Mouse (Mus musculus) forebrain, postnatal 0 days (tissue): ENCODE data around the gene Tmem110. TPM values are rescaled to one million over a fixed set of nuclear protein-coding genes. Genes with fewer than 3 reads are reported as not detected.
A peak's percentile ranks its signal among the peaks of the same experiment; 100 is the strongest.

Experiments
- ATAC-seq: fragments of 200-750 bp; cut with Nextera tagmentation; 2 replicates; pipeline ENCODE4 v1.8.0; 2017; ENCODE audit warnings: mild to moderate bottlenecking, moderate library complexity
- DNase-seq: peaks from one replicate; pipeline ENCODE4 v3.0.0-alpha.2; 2015
- H3K27ac ChIP-seq: fragments of 300-500 bp; sonication (generic); 2 replicates; pipeline ENCODE4 v1.5.1; 2014; ENCODE audit warnings: low read depth, mild to moderate bottlenecking, antibody characterized with exemption, low read length, moderate library complexity, mixed read lengths
- H3K27me3 ChIP-seq: fragments of 300-500 bp; sonication (generic); 2 replicates; pipeline ENCODE4 v1.6.1; 2014; ENCODE audit warnings: mild to moderate bottlenecking, low read length, mixed read lengths; ENCODE audit not compliant: insufficient read depth
- H3K36me3 ChIP-seq: fragments of 300-500 bp; sonication (generic); 2 replicates; pipeline ENCODE4 v1.6.1; 2014; ENCODE audit warnings: mild to moderate bottlenecking, moderate library complexity; ENCODE audit not compliant: insufficient read depth
- H3K4me1 ChIP-seq: fragments of 300-500 bp; sonication (generic); 2 replicates; pipeline ENCODE4 v1.6.1; 2014; ENCODE audit warnings: antibody characterized with exemption; ENCODE audit not compliant: insufficient read depth
- H3K4me2 ChIP-seq: fragments of 300-500 bp; sonication (generic); 2 replicates; pipeline ENCODE4 v1.6.1; 2014; ENCODE audit warnings: low read depth, mild to moderate bottlenecking, moderate library complexity
- H3K4me3 ChIP-seq: fragments of 300-500 bp; sonication (generic); 2 replicates; pipeline ENCODE4 v1.5.1; 2014; ENCODE audit warnings: low read depth, low read length, mixed read lengths
- H3K9ac ChIP-seq: fragments of 300-500 bp; sonication (generic); 2 replicates; pipeline ENCODE4 v1.6.1; 2014; ENCODE audit warnings: mild to moderate bottlenecking
- H3K9me3 ChIP-seq: fragments of 300-500 bp; sonication (generic); 2 replicates; pipeline ENCODE4 v1.6.1; 2016; ENCODE audit warnings: low read length
- CTCF ChIP-seq: sonication (generic); IDR thresholded peaks from 2 replicates; pipeline ENCODE4 v1.5.1; 2016; ENCODE audit warnings: antibody characterized with exemption, control low read depth, low read depth
- WGBS: fragments of 180-500 bp; shearing (Covaris S2); extraction: QIAGEN DNeasy Blood & Tissue Kit; methylation state at CpG from one replicate; pipeline ENCODE4 v1.1.7; 2014; 5-methylcytosine and 5-hydroxymethylcytosine counted together
- polyA plus RNA-seq: library from polyadenylated mRNA; unstranded; fragments of >200 nt; fragmentation: Nextera tagmentation; extraction: Ambion mirVana; gene quantifications from 2 replicates; pipeline ENCODE4 v1.2.1, GENCODE M21; 2015
- total RNA-seq: library from RNA; depleted of rRNA; stranded (reverse); fragments of >200 nt; gene quantifications from 2 replicates; pipeline ENCODE4 v1.2.3, GENCODE M21; 2014

Tmem110 gene
- total and polyA plus RNA-seq, 2 experiments from 2014 or later, result 12.0 to 19.0 TPM

DNA sequence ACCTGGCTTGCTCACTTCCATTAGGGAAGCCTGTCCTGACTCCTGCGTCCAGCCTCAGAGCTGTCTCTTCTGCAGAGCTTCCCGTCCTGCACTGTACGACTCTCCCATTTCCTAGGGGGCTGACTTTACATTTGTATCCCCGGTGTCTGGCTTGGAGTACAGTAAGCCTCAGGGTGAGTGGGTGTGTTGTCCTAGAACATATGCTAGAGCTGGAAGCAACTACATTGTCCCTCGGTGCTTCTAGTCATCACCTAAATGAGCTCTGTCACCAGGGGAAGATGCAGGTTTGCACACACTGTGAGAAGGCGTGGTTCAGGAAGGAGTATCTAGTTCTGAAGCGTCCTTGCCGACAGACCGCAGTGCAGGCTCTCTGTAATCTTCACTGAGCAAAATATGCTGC, 37.0 kb downstream of the Tmem110 start:
- DNase-seq (no peak), ATAC-seq (no peak)
- no peak overlapping the region for H3K9ac ChIP-seq
- H3K4me2 ChIP-seq, result no peak overlapping the region
- no peaks in the 10 kb centered on the region for H3K4me1 ChIP-seq
- 90% methylated on average over 9 of the region's 9 CpGs for WGBS
- TF ChIP-seq CTCF, result no peak
- H3K4me3 ChIP-seq, result no peak overlapping the region
- no peak overlapping the region for H3K27ac ChIP-seq
- H3K36me3 ChIP-seq, result peaks cover 21% of the 10 kb centered on the region
- no peaks in the 10 kb centered on the region for H3K27me3 ChIP-seq
- no peaks in the 10 kb centered on the region for H3K9me3 ChIP-seq

DNA sequence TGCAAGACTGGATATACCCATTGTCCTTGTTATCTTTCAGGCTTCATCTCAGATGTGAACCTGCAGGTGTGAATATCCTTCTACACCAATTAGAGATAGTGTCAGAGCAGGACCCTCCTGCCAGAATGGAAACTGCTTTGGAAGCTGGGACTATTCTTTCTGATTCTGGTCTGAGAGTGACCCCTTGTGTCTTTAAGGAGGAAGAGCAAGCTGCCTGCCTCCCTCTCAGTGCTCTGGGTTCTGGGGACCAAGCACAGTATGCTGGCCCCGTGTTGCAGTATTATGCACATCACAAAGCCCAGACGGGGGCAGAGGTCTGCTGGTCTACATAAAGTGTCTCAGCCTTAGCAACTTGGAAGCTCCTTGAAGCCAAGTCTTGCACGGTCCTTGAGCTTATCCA, 39.9 kb downstream of the Tmem110 start:
- H3K27ac ChIP-seq, result no peak overlapping the region
- DNase-seq, result peak; percentile 9
- no peaks in the 10 kb centered on the region for H3K9me3 ChIP-seq
- H3K36me3 ChIP-seq, result peaks cover 27% of the 10 kb centered on the region
- H3K4me1 ChIP-seq, result no peaks in the 10 kb centered on the region
- no peak overlapping the region for H3K4me3 ChIP-seq
- no peak overlapping the region for H3K9ac ChIP-seq
- TF ChIP-seq CTCF, result peak; percentile 60
- peak; percentile 38; the same call in 1 of the 2 replicates for ATAC-seq
- H3K27me3 ChIP-seq, result no peaks in the 10 kb centered on the region
- 68% methylated on average over 3 of the region's 3 CpGs for WGBS
- no peak overlapping the region for H3K4me2 ChIP-seq

DNA sequence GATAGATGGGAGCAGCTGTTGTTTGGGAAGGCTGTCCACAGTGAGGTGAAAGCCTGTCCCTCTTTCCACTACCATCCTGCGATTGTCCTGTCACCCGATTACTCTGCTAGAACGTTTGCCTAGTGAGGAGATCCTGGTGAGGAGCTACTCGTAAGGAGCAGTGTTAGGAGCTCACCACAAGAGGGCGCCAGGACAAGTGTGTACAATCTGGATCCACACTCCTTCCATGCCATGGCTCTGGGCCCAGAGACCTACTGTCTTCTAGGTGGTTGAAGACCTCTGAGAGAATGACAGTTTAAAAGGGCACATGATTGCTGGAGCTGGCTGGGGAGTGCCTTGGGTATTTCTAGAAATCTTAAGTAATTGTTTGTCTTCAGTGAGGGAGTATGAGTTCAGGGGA, 41.7 kb downstream of the Tmem110 start:
- peak; percentile 32; the same call in 1 of the 2 replicates for ATAC-seq
- H3K9ac ChIP-seq, result no peak overlapping the region
- no peak overlapping the region for H3K4me2 ChIP-seq
- no peaks in the 10 kb centered on the region for H3K9me3 ChIP-seq
- DNase-seq, result peak; percentile 73
- H3K27ac ChIP-seq, result no peak overlapping the region
- no peak overlapping the region for H3K4me3 ChIP-seq
- H3K36me3 ChIP-seq, result peaks cover 27% of the 10 kb centered on the region
- 29% methylated on average over 5 of the region's 5 CpGs for WGBS
- no peaks in the 10 kb centered on the region for H3K27me3 ChIP-seq
- no peaks in the 10 kb centered on the region for H3K4me1 ChIP-seq
- peak; percentile 91 for TF ChIP-seq CTCF

DNA sequence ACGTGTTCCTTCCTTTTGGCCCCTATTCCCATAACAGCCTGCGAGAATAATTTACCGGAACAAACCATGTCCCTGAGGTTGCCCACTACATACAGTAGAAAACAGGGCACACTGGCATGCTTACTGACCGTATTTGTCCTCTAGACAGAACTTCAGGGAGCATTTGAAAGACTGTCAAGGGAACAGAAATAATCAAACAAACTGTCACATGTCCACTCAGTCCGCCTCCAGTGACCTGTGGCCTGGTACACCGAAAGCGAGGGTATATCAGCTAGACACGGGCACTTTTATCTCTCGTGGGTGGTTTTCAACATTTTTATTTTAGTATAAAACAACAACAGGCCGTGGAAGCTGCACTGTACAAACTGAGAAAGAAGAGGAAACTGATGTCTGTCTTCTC, 43.4 kb downstream of the Tmem110 start:
- Histone ChIP-seq H3K4me1 (no peaks in the 10 kb centered on the region), H3K36me3 (peaks cover 33% of the 10 kb centered on the region), H3K9me3 (no peaks in the 10 kb centered on the region), H3K27ac (no peak overlapping the region), H3K4me2 (no peak overlapping the region), H3K9ac (no peak overlapping the region), H3K27me3 (no peaks in the 10 kb centered on the region), H3K4me3 (no peak overlapping the region)
- ATAC-seq (no peak), DNase-seq (no peak)
- TF ChIP-seq CTCF, result no peak
- 88% methylated on average over 10 of the region's 10 CpGs for WGBS

DNA sequence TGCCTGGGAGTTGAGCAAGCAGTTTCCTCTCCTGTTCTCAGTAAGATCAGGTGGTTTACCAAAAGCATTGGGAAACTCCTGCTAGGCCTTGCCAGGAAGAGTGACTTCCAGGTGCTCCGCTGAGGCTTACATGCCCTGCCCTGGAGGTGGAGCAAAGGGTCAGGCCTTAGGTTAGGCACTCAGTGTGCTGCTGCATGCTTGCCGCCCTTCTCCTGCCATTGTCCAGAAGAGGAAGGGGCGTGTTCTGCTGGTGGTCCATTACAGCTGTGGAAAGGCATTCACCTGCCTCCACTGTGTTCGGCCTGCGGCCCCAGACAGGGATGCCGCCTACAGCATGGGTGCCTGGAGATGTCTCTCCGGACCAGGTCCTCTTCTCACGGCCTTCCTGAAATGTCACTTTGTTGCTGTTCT, 44.0 kb downstream of the Tmem110 start:
- ATAC-seq (no peak), DNase-seq (no peak)
- Histone ChIP-seq H3K36me3 (peaks cover 38% of the 10 kb centered on the region), H3K4me2 (no peak overlapping the region), H3K27ac (no peak overlapping the region), H3K9me3 (no peaks in the 10 kb centered on the region), H3K27me3 (no peaks in the 10 kb centered on the region), H3K4me3 (no peak overlapping the region), H3K9ac (no peak overlapping the region), H3K4me1 (no peaks in the 10 kb centered on the region)
- WGBS, result 86% methylated on average over 8 of the region's 8 CpGs
- no peak for TF ChIP-seq CTCF

DNA sequence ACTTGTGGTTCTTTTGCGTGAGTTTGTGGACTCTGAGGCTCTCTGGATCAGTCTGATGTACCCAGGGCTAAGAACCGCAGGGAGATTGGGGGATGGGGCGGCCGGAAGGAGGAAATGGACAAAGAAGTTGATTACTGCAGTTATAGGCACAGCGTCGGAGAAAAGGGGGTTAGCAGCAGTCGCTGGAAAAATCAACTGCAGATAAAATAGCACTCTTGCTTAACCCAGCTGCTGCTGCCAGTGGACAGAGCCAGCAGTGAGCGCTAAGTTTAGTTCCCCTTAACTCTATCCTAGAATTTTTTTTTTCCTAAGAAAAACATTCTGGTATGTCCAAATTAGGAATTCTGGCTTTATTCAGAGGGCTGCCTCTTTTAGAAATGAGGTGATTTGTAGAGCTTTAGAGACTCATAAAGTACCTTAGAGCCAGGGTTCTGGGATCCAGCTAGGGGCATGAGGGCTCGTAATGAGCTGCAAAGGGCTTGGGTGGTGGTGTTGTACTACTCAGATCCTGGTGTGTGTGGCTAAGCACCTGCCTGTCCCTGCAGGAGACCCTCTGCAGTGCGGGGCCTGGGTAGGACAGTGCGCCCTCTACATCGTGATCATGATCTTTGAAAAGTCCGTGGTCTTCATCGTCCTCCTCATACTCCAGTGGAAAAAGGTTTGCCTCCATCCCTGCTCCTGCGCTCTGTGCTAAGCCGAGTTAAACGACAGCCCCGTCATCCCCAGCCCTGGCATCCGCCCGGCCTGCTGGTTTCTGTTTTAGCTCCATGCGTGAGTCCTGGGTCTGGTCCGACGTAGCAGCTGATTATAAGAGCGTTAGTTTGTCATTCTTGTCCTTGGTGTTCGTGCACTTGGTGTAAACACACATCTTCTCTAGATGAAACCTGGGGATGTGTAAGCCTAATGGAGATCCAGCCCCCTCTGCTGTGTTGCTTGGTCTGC, 45.1 kb downstream of the Tmem110 start:
- peaks cover 35% of the 10 kb centered on the region for H3K36me3 ChIP-seq
- no peak overlapping the region for H3K27ac ChIP-seq
- H3K9ac ChIP-seq, result no peak overlapping the region
- ATAC-seq (peak; percentile 43; the same call in 1 of the 2 replicates), DNase-seq (peak; percentile 10)
- no peaks in the 10 kb centered on the region for H3K9me3 ChIP-seq
- no peak for TF ChIP-seq CTCF
- H3K4me2 ChIP-seq, result no peak overlapping the region
- WGBS, result 83% methylated on average over 25 of the region's 25 CpGs
- H3K27me3 ChIP-seq, result no peaks in the 10 kb centered on the region
- no peaks in the 10 kb centered on the region for H3K4me1 ChIP-seq
- no peak overlapping the region for H3K4me3 ChIP-seq

DNA sequence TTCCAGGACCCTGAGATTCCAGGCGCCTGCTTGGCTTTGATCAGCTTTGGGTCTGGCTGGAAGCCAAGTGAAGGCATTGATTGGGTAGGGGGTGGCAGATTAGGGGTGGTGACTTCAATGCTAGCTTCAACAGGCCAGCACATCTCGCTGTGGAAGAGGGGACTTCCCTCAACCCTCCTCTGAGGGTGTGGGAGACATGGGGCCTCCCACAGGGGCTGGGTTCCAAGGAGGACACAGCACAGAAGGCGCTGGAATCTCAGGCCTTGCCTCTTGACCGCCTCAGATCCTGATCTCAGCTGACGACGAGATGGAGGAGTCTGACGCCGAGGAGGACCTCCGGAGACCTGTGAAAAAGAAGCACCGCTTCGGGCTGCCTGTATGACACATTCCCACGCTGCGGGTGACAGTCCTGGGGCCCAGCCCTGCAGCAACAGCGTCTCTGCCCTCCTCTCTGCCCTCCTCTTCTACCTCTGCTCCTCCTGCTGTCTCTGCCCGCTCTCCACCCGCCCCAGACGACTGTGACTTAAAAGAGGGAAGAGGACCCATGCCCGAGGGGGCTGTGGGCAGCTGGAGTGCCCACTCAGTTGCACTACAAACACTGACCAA, 48.8 kb downstream of the Tmem110 start:
- no peak for DNase-seq
- 77% methylated on average over 18 of the region's 18 CpGs for WGBS
- no peak for TF ChIP-seq CTCF

More for the DNA sequence above, 48.8 kb downstream of the Tmem110 start:
- no peaks in the 10 kb centered on the region for H3K4me1 ChIP-seq
- H3K36me3 ChIP-seq, result peaks cover 36% of the 10 kb centered on the region
- ATAC-seq, result no peak
- no peaks in the 10 kb centered on the region for H3K27me3 ChIP-seq
- no peak overlapping the region for H3K9ac ChIP-seq
- H3K27ac ChIP-seq, result no peak overlapping the region
- H3K9me3 ChIP-seq, result no peaks in the 10 kb centered on the region
- no peak overlapping the region for H3K4me2 ChIP-seq
- H3K4me3 ChIP-seq, result no peak overlapping the region
